Mouse (Mus musculus): Measurements from ENCODE around the gene Rps8.

GRCm38 (mm10) chr4:117145248-117145647 lies 10.8 kb downstream of the Rps8 start:
- no peak for TF ChIP-seq CTCF (IDR thresholded peaks at IDR 0.05; ENCODE audit: borderline replicate concordance, control insufficient read depth, extremely low read depth, insufficient read depth, low read length, poor library complexity)
- no peak for TF ChIP-seq POLR2A (IDR thresholded peaks at IDR 0.05; ENCODE audit: control insufficient read depth, extremely low read depth, insufficient read depth, low read length, poor library complexity)

Measured in thymus, adult 2 months (tissue).